Mouse (Mus musculus): ENCODE results near the gene Msh2. TPM values are rescaled to one million over a fixed set of nuclear protein-coding genes. Genes with fewer than 3 reads are reported as not detected.
"Not testable (repeated sequence)": the region's sequence is repeated elsewhere in the genome, so short reads cannot be mapped to it uniquely, and the experiment has no call there.

Gene Msh2
- total RNA-seq (2015) (35.3 and 46.8 TPM in 2 replicates), total RNA-seq (2017) (75.0 and 95.0 TPM in 2 replicates)

GRCm38 (mm10) chr17:87671890-87672660 lies at the start of gene Msh2:
Gene Msh2 (plus strand): TSS chr17:87672330.
- peak; percentile 94 for ATAC-seq (replicated peaks; ENCODE audit: poor library complexity)

GRCm38 (mm10) chr17:87625510-87626086 lies 46.5 kb upstream of the Msh2 start:
- ATAC-seq (replicated peaks; ENCODE audit: poor library complexity): no peak

- ATAC-seq (replicated peaks; ENCODE audit: poor library complexity): no peak
Measured at GRCm38 (mm10) chr17:87628144-87628543, 44.0 kb upstream of the Msh2 start.

- ATAC-seq (replicated peaks; ENCODE audit: poor library complexity): no peak
Measured at GRCm38 (mm10) chr17:87628706-87629105, 43.4 kb upstream of the Msh2 start.

- ATAC-seq (replicated peaks; ENCODE audit: poor library complexity): no peak
Measured at GRCm38 (mm10) chr17:87637056-87637389, 35.1 kb upstream of the Msh2 start.

GRCm38 (mm10) chr17:87639242-87639641 lies 32.9 kb upstream of the Msh2 start:
- peak; percentile 51 for ATAC-seq (replicated peaks; ENCODE audit: poor library complexity)

- no peak for ATAC-seq (replicated peaks; ENCODE audit: poor library complexity)
Measured at GRCm38 (mm10) chr17:87640272-87640671, 31.9 kb upstream of the Msh2 start.

GRCm38 (mm10) chr17:87641006-87641405 lies 31.1 kb upstream of the Msh2 start:
- no peak for ATAC-seq (replicated peaks; ENCODE audit: poor library complexity)

GRCm38 (mm10) chr17:87642744-87643143 lies 29.4 kb upstream of the Msh2 start:
- no peak for ATAC-seq (replicated peaks; ENCODE audit: poor library complexity)

- not testable (repeated sequence) for ATAC-seq (replicated peaks; ENCODE audit: poor library complexity)
Measured at GRCm38 (mm10) chr17:87655616-87656015, 16.5 kb upstream of the Msh2 start.

GRCm38 (mm10) chr17:87661958-87662573 lies 10.1 kb upstream of the Msh2 start:
- not testable (repeated sequence) for ATAC-seq (replicated peaks; ENCODE audit: poor library complexity)

GRCm38 (mm10) chr17:87664238-87664637 lies 7.9 kb upstream of the Msh2 start:
- ATAC-seq (replicated peaks; ENCODE audit: poor library complexity): no peak

- ATAC-seq (replicated peaks; ENCODE audit: poor library complexity): peak; percentile 93
Measured at GRCm38 (mm10) chr17:87665066-87665822, 6.9 kb upstream of the Msh2 start.

- ATAC-seq (replicated peaks; ENCODE audit: poor library complexity): peak; percentile 46
Measured at GRCm38 (mm10) chr17:87672677-87673286, 652 bp downstream of the Msh2 start.

- peak; percentile 39 for ATAC-seq (replicated peaks; ENCODE audit: poor library complexity)
Measured at GRCm38 (mm10) chr17:87676916-87677474, 4.9 kb downstream of the Msh2 start.

- no peak for ATAC-seq (replicated peaks; ENCODE audit: poor library complexity)
Measured at GRCm38 (mm10) chr17:87677656-87678055, 5.5 kb downstream of the Msh2 start.

GRCm38 (mm10) chr17:87689217-87689616 lies 17.1 kb downstream of the Msh2 start:
- no peak for ATAC-seq (replicated peaks; ENCODE audit: poor library complexity)

- peak; percentile 93 for ATAC-seq (replicated peaks; ENCODE audit: poor library complexity)
Measured at GRCm38 (mm10) chr17:87691958-87692357, 19.8 kb downstream of the Msh2 start.

- no peak for ATAC-seq (replicated peaks; ENCODE audit: poor library complexity)
Measured at GRCm38 (mm10) chr17:87695874-87696465, 23.8 kb downstream of the Msh2 start.

GRCm38 (mm10) chr17:87696814-87697213 lies 24.7 kb downstream of the Msh2 start:
- no peak for ATAC-seq (replicated peaks; ENCODE audit: poor library complexity)
